Mouse (Mus musculus) kidney, adult 8-10 months (tissue): ENCODE measurements around the gene Mllt1.

Experiments used
- DNase-seq, 2 experiments: peaks; one replicate each; pipeline ENCODE4 v3.0.0; 2022

Mllt1 gene

DNA sequence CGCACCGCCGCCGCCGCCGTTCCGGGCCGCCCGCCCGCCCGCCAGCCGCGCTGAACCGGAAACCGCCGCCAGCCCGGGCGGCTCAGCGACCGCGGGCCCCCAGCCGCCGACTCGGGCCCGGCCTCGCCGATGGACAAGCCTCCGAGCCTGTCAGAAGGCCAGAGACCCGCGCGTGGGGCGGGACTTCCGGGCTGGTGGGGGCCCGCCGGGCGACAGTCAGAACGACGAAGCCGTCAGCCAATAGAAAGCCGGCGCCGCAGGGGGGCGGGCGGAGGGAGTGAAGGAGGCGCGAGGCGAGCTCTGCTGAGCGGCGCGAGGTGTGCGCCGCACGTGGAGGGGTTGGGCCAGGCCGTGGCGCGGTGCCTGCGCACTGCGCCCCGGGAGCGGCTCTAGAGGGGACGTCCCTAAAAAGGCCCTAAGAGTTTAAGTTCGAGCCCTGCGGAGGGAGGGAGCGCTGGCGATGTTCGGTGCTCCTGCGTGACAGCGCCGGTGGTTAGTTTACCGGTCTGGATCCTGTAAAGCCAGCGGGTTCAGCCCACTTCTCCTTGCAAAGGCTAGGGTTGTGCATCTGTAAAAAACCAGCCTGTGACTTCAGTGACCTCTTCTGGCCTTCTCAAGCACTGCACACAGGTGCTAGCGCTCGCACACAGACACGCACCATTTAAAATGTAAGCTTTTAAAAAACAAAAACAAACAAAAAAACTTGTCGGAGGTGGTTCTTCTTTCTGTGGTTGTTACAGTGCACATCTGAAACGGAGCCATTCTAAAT lies at the start of gene Mllt1:
Gene Mllt1, minus strand, starts transcription at position 53 of the 769 bp plus-strand sequence.
- peak; percentile 97 to 99 for DNase-seq

- no peak for DNase-seq
Observed at GRCm38 (mm10) chr17:56984886-56985285, 49.7 kb upstream of the Mllt1 start.

GRCm38 (mm10) chr17:56982013-56982412 lies 46.8 kb upstream of the Mllt1 start, which contains the start of gene Acer1:
Gene Acer1, minus strand, starts transcription at chr17:56982126.
- no peak for DNase-seq

GRCm38 (mm10) chr17:56981049-56981448 lies 45.8 kb upstream of the Mllt1 start:
- DNase-seq, result no peak

DNA sequence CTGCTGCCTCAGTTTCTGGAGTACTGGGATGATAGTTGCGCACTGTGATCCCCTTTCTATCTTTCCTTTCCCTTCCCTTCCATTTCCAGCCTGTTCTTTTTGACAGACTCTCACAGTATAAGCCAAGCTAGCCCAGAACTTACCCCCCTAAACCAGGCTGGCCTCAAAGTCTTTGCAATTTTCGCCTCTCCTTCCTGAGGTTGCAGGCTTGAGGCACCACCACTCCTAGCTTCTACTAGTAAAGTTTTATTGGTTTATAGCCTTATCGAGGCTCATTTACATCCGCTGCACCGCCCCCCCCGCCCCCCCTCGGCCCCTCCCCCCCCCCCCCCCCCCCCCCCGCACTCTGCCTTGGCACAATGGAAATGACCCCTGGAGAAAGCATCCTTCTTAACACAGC lies 44.3 kb upstream of the Mllt1 start:
- DNase-seq, result no peak

DNA sequence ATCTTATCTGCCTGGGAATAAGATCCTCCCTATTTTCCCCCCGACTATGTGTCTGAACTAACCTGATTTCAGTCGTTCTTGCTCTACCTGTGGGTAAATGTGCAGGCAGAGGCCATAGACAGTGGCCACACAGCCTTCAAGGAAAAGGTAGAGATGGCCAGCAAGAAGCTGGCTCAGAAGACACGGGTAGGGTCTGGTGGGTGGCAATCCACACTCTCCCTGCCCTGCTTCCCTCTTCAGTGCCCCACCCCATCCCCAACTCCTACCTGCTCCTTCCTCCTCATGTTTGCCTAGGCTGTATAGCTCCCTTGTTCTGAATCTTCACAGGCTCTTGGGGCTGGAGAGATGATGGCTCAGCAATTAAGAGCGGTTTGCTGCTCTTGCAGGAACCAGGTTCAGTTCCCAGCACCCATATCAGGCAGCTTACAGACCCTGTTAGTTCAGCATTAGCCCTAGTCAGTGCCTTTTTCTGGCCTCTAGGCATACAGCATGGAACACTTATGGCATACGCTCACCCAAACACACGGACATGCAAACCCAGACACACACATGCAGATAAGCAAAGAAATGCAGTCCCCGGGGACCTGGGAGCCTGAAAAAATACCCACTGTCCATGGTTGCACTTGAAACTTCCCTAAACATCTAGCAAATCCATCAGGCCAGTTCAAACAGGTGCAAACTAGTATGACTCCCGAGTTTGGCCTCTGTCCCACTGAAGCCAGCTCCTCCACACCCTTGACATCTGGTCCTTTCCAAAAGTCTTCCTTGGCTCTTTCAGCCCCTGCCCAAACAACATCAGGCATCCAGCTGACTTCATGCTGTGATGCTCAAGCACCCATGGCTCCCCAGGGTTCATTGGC lies 41.5 kb upstream of the Mllt1 start:
- no peak for DNase-seq

DNA sequence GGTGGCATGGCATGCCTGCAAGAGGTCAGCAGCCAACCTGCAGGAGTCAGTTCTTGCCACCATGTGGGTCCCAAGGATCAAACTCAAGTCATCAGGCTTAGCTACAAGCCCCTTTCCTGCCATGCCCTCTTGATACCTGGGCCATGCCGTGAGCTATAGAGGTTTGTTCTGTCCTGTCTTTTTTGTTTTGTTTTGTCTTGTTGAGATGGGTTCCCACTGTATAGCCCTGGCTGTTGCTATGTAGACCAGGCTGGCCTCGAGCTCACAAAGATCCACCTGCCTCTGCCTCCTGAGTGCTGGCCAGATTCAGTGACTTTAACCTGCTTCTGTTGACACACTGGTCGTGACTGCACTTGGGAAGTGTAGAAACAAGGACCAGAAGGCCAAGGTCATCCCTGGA lies 40.2 kb upstream of the Mllt1 start:
- DNase-seq, result no peak

GRCm38 (mm10) chr17:56974708-56975240 lies 39.6 kb upstream of the Mllt1 start:
- DNase-seq, result no peak

DNA sequence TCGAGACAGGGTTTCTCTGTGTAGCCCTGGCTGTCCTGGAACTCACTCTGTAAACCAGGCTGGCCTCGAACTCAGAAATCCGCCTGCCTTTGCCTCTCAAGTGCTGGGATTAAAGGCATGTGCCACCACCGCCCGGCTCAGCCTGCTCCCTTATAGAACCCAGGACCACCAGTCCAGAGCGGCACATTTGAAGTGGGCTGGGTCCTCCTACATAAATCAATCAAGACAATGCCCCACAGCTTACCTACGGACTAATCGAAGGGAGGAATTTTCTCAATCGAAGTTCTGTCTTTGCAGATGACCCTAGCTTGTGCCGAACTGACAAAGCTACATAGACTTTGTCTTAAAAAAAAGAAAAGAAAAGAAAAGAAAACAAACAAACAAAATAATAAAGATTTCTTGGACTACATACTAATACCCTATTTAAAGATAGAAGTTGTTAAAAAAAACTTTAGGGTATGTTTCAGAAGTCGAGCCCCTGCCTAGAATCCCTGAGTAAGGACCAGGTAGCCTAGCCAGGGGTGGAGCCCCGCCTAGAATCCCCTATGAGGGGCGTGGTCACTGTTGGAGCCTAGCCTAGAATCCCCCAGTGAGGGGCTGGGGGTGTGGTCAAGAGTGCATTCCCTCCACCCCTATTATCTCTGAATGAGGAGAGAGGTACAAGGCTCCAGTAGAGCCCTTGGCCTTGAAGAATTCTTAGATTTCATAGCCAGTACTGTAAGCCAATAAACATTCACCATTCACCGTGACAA lies 38.9 kb upstream of the Mllt1 start:
- no peak for DNase-seq

- DNase-seq, result no peak
Observed at GRCm38 (mm10) chr17:56970081-56970480, 34.9 kb upstream of the Mllt1 start.

- no peak for DNase-seq
Observed at GRCm38 (mm10) chr17:56969321-56969720, 34.1 kb upstream of the Mllt1 start.

DNA sequence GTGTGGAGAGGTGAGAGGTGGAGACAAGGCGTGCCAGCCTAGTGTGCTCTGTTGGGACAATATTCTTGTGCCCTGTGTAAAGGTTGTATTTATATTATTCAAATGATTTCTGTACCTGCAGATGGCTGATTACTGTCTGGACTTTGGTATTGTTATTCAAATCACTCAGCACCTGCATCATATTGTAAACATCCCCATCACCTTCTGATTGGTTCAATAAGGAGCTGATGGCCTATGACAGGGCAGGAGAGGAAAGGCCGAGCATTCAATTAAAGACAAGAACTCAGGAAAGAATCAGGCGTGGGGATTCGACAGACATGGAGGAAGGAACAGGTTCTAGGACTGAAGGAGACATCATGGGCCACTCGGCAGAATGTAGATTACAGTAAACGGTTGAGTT lies 28.4 kb upstream of the Mllt1 start:
- no peak for DNase-seq

GRCm38 (mm10) chr17:56962642-56963405 lies 27.6 kb upstream of the Mllt1 start:
- DNase-seq, result no peak

DNA sequence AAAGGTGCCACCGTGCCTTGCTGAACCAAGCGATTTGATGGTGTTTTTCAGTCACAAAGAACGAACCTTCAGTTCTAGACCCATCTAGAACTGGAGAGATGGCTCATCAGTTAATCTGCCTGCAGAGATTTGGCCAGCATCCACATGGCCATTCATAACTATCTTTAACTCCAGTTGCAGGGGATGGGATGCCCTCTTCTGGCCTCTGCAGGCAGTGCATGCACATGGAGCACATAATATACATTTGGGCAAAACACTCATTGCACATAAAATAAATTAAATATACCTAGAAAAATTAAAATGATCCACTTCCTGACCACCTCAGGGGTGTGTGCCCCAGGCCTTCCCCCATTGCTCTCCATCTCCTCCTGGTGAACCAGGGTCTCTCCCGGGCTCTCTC lies 26.7 kb upstream of the Mllt1 start:
- DNase-seq, result no peak

DNA sequence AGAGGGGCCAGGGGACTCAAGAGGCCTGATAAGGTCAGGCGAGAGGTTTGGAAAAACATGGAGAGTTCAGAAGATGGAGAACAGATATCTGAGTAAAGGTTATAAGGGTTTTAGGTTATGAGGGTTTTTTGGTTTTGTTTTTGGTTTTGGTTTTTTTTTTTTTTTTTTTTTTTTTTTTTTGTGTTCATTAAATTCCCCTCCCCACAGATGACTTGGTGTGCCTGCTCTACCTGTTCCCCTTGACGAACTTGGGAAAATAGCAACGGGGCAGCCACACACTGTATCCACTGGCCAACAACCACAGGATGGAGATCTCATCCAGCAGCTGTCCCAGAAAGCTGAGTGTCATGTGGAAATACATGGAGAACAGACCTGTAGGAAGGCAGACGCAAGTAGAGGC lies 23.5 kb upstream of the Mllt1 start:
- no peak for DNase-seq

DNA sequence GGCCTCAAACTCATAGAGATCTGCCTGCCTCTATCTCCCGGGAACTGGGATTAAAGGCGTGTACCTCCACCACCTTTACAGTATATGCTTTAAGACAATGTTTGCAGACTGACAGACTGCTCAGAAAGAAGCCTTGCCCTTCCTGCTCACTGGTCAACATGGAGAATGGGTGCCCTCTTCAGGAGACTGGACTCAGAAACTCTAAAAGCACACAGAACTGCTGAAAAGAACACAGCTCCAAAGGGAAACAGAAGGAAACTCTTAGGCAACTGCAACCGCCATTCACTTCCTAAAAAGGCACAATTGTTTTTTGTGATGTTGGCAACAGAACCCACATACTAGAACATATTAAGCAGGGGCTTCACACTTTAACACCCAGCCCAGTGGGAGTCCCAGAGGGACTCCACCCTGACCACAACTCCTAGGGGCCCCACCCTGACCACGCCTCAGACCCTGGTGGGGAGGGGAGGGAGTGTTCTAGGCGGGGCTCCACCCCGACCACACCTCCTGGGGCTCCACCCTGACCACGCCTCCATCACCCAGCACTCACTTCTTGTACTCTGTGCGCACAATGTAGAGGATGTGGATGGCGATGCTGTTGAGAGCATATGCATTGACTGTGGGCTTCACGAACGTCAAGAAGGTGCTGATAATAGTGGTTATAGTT lies 22.7 kb upstream of the Mllt1 start:
- DNase-seq, result no peak

DNA sequence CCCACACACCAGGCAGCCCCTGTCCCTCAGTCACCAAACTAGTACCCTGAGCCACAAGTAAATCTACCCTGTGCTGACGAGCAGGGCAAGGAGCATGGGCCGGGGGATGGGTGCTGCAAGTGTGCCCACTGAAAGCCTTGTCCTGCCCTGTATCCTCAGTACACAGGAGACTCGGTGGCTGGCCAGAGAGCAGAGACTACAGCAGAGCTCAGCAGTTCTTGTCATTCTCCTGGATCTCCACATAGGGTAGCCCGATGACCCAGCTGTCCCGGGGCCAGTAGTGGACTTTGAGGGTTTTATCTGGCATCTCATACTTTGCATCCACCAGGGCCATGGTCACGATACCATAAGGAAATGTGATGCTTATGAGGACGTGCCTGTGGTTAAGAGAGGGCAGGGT lies 19.7 kb upstream of the Mllt1 start:
- DNase-seq, result no peak

GRCm38 (mm10) chr17:56952639-56953038 lies 17.4 kb upstream of the Mllt1 start:
- no peak for DNase-seq

DNA sequence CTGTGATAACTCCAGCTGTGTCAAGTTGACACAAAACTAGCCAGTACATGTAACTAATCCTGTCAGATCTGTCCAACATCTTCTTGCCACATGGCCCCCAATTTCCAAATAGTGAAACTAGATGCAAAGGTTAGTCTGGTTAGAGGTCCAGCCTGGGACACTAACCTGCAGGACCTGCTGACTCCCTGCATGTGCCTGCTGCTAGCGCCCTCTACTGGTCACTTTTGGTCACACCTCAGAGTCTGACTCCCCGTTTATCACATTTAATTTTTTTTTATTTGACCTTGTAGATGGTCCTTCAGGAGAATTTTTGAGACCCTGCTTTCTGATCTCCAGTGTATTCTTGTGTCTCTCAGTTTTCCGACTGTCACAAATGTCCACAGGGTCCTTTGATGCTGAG lies 15.7 kb upstream of the Mllt1 start:
- peak; percentile 38 to 74 for DNase-seq

DNA sequence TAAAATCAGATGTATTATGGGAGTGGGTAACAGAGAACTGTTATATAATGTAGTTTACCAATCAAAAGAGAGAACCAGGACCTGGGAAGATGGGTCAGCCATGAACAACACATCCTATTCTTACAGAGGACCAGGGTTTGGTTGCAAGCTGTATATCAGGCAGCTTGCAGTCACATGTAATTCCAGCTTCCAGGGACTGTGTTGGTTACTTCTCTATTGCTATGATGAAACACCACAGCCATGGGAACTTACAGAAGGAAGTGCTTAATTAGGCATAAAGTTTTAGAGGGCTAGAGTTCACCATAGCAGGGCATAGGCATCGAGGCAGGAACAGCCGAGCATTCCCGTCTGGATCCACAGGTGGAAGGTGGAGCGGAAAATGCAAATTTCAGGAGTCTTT lies 3.5 kb upstream of the Mllt1 start:
- DNase-seq, result no peak

DNA sequence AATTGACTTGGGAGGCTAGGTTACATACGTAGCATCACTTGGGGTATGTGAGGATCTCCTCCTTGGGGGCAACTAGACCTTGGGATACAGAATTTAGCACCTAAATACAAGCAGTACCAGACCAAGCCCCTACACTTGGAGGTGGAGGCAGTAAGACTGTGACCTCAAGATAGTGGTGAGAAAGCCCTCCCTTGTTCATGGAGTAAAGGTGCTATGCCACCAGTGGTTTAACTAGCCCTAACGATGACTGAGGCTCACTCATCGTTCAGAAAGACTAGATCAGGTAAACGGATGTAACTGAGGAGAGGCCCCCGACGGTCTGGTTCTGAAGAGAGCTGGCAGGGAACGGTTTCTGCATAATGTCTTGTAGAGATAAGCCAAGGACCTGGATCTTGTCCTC lies 1.5 kb upstream of the Mllt1 start:
- no peak for DNase-seq
